Mouse (Mus musculus): Measurements from ENCODE around the gene Polr3g.

GRCm38 (mm10) chr13:81710775-81711545 lies at the start of gene Polr3g, which contains the start of gene Mblac2:
- no peak for TF ChIP-seq CTCF (IDR thresholded peaks at IDR 0.05; ENCODE audit: low read depth)
- TF ChIP-seq EP300 (IDR thresholded peaks at IDR 0.05; ENCODE audit: low read depth): no peak
